8 mouse cellular contexts compared by ENCODE assay signal in the genomic region with DNA sequence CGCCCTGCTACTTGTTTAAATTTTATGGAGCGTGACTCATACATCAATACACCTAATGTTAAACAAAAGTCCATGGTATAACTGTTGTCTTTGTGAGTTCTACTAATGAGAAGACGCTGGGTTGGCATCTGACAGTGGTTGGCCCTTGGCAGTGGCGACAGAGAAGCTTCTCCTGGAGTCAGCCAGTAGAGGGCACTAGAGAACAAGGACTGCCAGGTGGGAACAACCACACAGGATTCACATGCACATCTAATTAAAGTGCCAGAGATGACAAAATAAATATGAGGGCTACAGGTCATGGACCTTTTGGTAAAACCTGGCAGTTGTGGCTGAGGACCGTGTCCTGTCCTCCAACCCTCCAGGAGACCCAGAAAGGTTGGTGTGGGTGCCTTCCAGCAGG. TPM values are rescaled to one million over a fixed set of nuclear protein-coding genes. Genes with fewer than 3 reads are reported as not detected.
DNase-seq lines count a peak whose midpoint lies in the region; ATAC-seq and TF ChIP-seq lines count a peak whose summit lies in the region.
"Had no signal": no experiment of that assay in that cellular context is flagged by ENCODE, and none has a peak within 500 bp of the region (broad histone marks: within the 10 kb centered on the region; RNA-seq: fewer than 3 reads in every experiment).

No protein-coding gene starts in this region.

- H3K4me3 ChIP-seq in hindbrain, embryonic 12.5 days: no peak overlapping the region
- no peak overlapping the region for H3K4me3 ChIP-seq in liver, postnatal 0 days (ENCODE audit: low read depth, low read length)
- H3K4me3 ChIP-seq: heart, embryonic 15.5 days had no signal

- no peaks in the 10 kb centered on the region for H3K4me1 ChIP-seq in hindbrain, embryonic 12.5 days
- H3K4me1 ChIP-seq in liver, postnatal 0 days (ENCODE audit: insufficient read depth): no peaks in the 10 kb centered on the region; the same call in 1 of the 2 replicates
- H3K4me1 ChIP-seq: heart, embryonic 15.5 days had no signal

- peak; percentile 90 for TF ChIP-seq CTCF in liver, postnatal 0 days (IDR thresholded peaks at IDR 0.05; ENCODE audit: low read depth)

- no peaks in the 10 kb centered on the region for H3K9me3 ChIP-seq in hindbrain, embryonic 12.5 days (replicated peaks)
- no peaks in the 10 kb centered on the region for H3K9me3 ChIP-seq in liver, postnatal 0 days (ENCODE audit: low read length)
- H3K9me3 ChIP-seq: heart, embryonic 15.5 days had no signal

- no peaks in the 10 kb centered on the region for H3K36me3 ChIP-seq in hindbrain, embryonic 12.5 days
- no peaks in the 10 kb centered on the region for H3K36me3 ChIP-seq in liver, postnatal 0 days (replicated peaks; ENCODE audit: insufficient read depth, low read length)
- H3K36me3 ChIP-seq: heart, embryonic 15.5 days had no signal

- DNase-seq in right cerebral cortex, adult 18-20 months: peak; percentile 61
- no peak for DNase-seq in right cerebral cortex, postnatal 36 days (ENCODE audit: low spot score in 2 of 2)
- DNase-seq in adrenal gland, adult (ENCODE audit: inconsistent age in 2 of 2, low spot score in 1 of 2): peak; percentile 54 to 86
- DNase-seq in cerebellum, postnatal 25 days: peak; percentile 75 to 83
- peak; percentile 70 for DNase-seq in liver, postnatal 0 days
- peak; percentile 31 for DNase-seq in right cerebral cortex, postnatal 4 days

- no peak overlapping the region for H3K9ac ChIP-seq in hindbrain, embryonic 12.5 days
- no peak overlapping the region for H3K9ac ChIP-seq in liver, postnatal 0 days (replicated peaks)
- H3K9ac ChIP-seq: heart, embryonic 15.5 days had no signal

- 23% methylated on average over 5 of the region's 5 CpGs for WGBS in hindbrain, embryonic 12.5 days
- WGBS in liver, postnatal 0 days (ENCODE audit: insufficient replicate concordance): 23% methylated on average over 5 of the region's 5 CpGs

- ATAC-seq in hindbrain, embryonic 12.5 days (ENCODE audit: low FRiP score): peak; percentile 26; the same call in 1 of the 2 replicates
- ATAC-seq in liver, postnatal 0 days: peak; percentile 23; the same call in 1 of the 2 replicates

- no peak overlapping the region for H3K27ac ChIP-seq in hindbrain, embryonic 12.5 days
- H3K27ac ChIP-seq in liver, postnatal 0 days (ENCODE audit: low read depth): no peak overlapping the region
- H3K27ac ChIP-seq: heart, embryonic 15.5 days had no signal

- no peak overlapping the region for H3K4me2 ChIP-seq in hindbrain, embryonic 12.5 days (replicated peaks)
- no peak overlapping the region for H3K4me2 ChIP-seq in liver, postnatal 0 days (ENCODE audit: low read depth, low read length)
- H3K4me2 ChIP-seq: heart, embryonic 15.5 days had no signal

- H3K27me3 ChIP-seq in hindbrain, embryonic 12.5 days: peaks cover 6% of the 10 kb centered on the region; the same call in 1 of the 2 replicates
- no peaks in the 10 kb centered on the region for H3K27me3 ChIP-seq in liver, postnatal 0 days (ENCODE audit: insufficient read depth, low read length)

- TF ChIP-seq EP300 in liver, postnatal 0 days (IDR thresholded peaks at IDR 0.05; ENCODE audit: low read depth): no peak

RNA-seq across cellular contexts. Expression of a gene that starts 5.7 kb away (rescaled TPM):
- polyA plus RNA-seq in hindbrain, embryonic 12.5 days (2016; fragmentation: Nextera tagmentation; extraction: Ambion mirVana): not detected in 2 replicates
- 0.33 and 0.39 TPM in 2 replicates for polyA plus RNA-seq in liver, postnatal 0 days (2015; fragmentation: Nextera tagmentation; extraction: Ambion mirVana)
- polyA plus RNA-seq: heart, embryonic 15.5 days had no signal

RNA-seq across cellular contexts. Expression of a gene that starts 9.0 kb away (rescaled TPM):
- polyA plus RNA-seq in hindbrain, embryonic 12.5 days (2016; fragmentation: Nextera tagmentation; extraction: Ambion mirVana): 0.53 TPM in 1 of 2 replicates, not detected in the other
- 932 and 1,034 TPM in 2 replicates for polyA plus RNA-seq in liver, postnatal 0 days (2015; fragmentation: Nextera tagmentation; extraction: Ambion mirVana)
- polyA plus RNA-seq: heart, embryonic 15.5 days had no signal

RNA-seq across cellular contexts. Expression of a gene that starts 26.7 kb away (rescaled TPM):
- not detected in 2 replicates for polyA plus RNA-seq in hindbrain, embryonic 12.5 days (2016; fragmentation: Nextera tagmentation; extraction: Ambion mirVana)
- not detected in 2 replicates for polyA plus RNA-seq in liver, postnatal 0 days (2015; fragmentation: Nextera tagmentation; extraction: Ambion mirVana)
- polyA plus RNA-seq: heart, embryonic 15.5 days had no signal

Comparison
In these comparisons a context has a peak if more than half of its experiments do, and no peak if none do; other contexts are left out.
1. DNase-seq: peak in right cerebral cortex, adult 18-20 months (single experiment), adrenal gland, adult (2 of 2), cerebellum, postnatal 25 days (2 of 2), liver, postnatal 0 days (single experiment) and right cerebral cortex, postnatal 4 days (single experiment); none in right cerebral cortex, postnatal 36 days (0 of 2).
2. RNA of a gene that starts 9.0 kb away (polyA plus RNA-seq): 932 to 1,034 TPM in liver, postnatal 0 days; 0.53 TPM in hindbrain, embryonic 12.5 days; every median in the first group is over 100 times any median in the second.